Mouse (Mus musculus) embryo, embryonic 11 days (tissue): Measurements from ENCODE around the gene Reck.

ENCODE experiments used
- DNase-seq: peaks from one replicate; pipeline ENCODE4 v3.0.0-alpha.2; 2015

Reck gene

GRCm38 (mm10) chr4:43970393-43971330, 95.3 kb downstream of the Reck start:
- no peak for DNase-seq

GRCm38 (mm10) chr4:43971541-43972136, 96.3 kb downstream of the Reck start:
- DNase-seq: no peak

- peak; percentile 81 for DNase-seq
Measured at GRCm38 (mm10) chr4:43972137-43972591, 96.8 kb downstream of the Reck start.

- no peak for DNase-seq
Measured at GRCm38 (mm10) chr4:43973526-43973981, 98.2 kb downstream of the Reck start.

GRCm38 (mm10) chr4:43974914-43975616, 99.7 kb downstream of the Reck start:
- no peak for DNase-seq

GRCm38 (mm10) chr4:43976223-43976740, 101.0 kb downstream of the Reck start:
- no peak for DNase-seq

GRCm38 (mm10) chr4:43978521-43979443, 103.5 kb downstream of the Reck start:
- DNase-seq: peak; percentile 59

GRCm38 (mm10) chr4:43979746-43980145, 104.4 kb downstream of the Reck start:
- DNase-seq: no peak

GRCm38 (mm10) chr4:43980236-43980635, 104.9 kb downstream of the Reck start:
- no peak for DNase-seq

GRCm38 (mm10) chr4:43980846-43981245, 105.5 kb downstream of the Reck start:
- DNase-seq: no peak

GRCm38 (mm10) chr4:43981251-43981650, 105.9 kb downstream of the Reck start:
- DNase-seq: no peak

GRCm38 (mm10) chr4:43982053-43982732, 106.9 kb downstream of the Reck start:
- peak; percentile 96 for DNase-seq

GRCm38 (mm10) chr4:43983181-43983580, 107.9 kb downstream of the Reck start, which contains the start of gene Ccin:
Gene Ccin, plus strand, starts transcription at chr4:43983483.
- no peak for DNase-seq

- DNase-seq: no peak
Measured at GRCm38 (mm10) chr4:43983756-43984155, 108.4 kb downstream of the Reck start.

- no peak for DNase-seq
Measured at GRCm38 (mm10) chr4:43984326-43984725, 109.0 kb downstream of the Reck start.

GRCm38 (mm10) chr4:43988976-43989375, 113.6 kb downstream of the Reck start:
- DNase-seq: no peak

GRCm38 (mm10) chr4:43993072-43993471, 117.7 kb downstream of the Reck start:
- no peak for DNase-seq

GRCm38 (mm10) chr4:43994342-43994741, 119.0 kb downstream of the Reck start:
- no peak for DNase-seq
